Mouse (Mus musculus): ENCODE measurements around the gene Mn1. TPM values are rescaled to one million over a fixed set of nuclear protein-coding genes. Genes with fewer than 3 reads are reported as not detected.

Gene Mn1
- polyA plus RNA-seq, 1 experiment from 2014 or later: 11.9 TPM

- no peak for ATAC-seq (ENCODE audit: insufficient read depth, low FRiP score, low read depth)
- H3K27ac ChIP-seq: no peak overlapping the region
- H3K27me3 ChIP-seq (replicated peaks): no peaks in the 10 kb centered on the region
- H3K4me2 ChIP-seq: no peak overlapping the region
- H3K4me3 ChIP-seq (replicated peaks): no peak overlapping the region
- peaks cover 8% of the 10 kb centered on the region for H3K4me1 ChIP-seq
- no peaks in the 10 kb centered on the region for H3K9me3 ChIP-seq
- H3K36me3 ChIP-seq: no peaks in the 10 kb centered on the region
- WGBS: 56% methylated on average over 13 of the region's 13 CpGs
- H3K9ac ChIP-seq: no peak overlapping the region
These were observed 84.7 kb downstream of the Mn1 start for GRCm38 (mm10) chr5:111501691-111502441.

DNA sequence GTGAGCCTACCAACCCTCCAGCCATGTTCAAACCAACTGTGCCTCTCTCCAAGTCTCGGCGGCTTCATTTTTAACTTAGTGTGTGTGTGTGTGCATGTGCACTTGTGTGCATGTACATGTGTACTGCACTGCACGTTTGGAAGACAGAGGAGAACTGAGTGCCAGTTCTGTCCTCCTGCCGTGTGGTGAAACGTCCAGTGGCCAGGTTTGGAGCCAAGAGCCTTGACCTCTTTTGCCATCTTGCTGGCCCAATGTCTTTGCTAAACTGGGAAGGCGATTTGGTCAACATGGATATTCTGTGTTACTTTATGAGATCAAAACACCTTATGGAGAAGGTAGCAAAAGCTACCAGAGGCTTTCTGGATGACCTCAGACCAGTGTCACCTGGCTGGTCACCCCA, 88.1 kb downstream of the Mn1 start:
- H3K4me1 ChIP-seq: peaks cover 28% of the 10 kb centered on the region
- H3K4me3 ChIP-seq (replicated peaks): no peak overlapping the region
- no peak overlapping the region for H3K27ac ChIP-seq
- H3K9me3 ChIP-seq: no peaks in the 10 kb centered on the region
- no peak overlapping the region for H3K9ac ChIP-seq
- H3K4me2 ChIP-seq: no peak overlapping the region
- ATAC-seq (ENCODE audit: insufficient read depth, low FRiP score, low read depth): no peak
- 88% methylated on average over 6 of the region's 6 CpGs for WGBS
- H3K27me3 ChIP-seq (replicated peaks): no peaks in the 10 kb centered on the region
- no peaks in the 10 kb centered on the region for H3K36me3 ChIP-seq

GRCm38 (mm10) chr5:111505824-111506223, 88.7 kb downstream of the Mn1 start:
- no peak overlapping the region for H3K9ac ChIP-seq
- 0 out of 2 replicates have a peak, but pooled peaks cover 2% of the 10 kb centered on the region for H3K27me3 ChIP-seq (replicated peaks)
- no peak overlapping the region for H3K27ac ChIP-seq
- H3K4me2 ChIP-seq: no peak overlapping the region
- H3K4me1 ChIP-seq: peaks cover 29% of the 10 kb centered on the region
- no peaks in the 10 kb centered on the region for H3K9me3 ChIP-seq
- H3K36me3 ChIP-seq: no peaks in the 10 kb centered on the region
- 86% methylated on average over 6 of the region's 6 CpGs for WGBS
- ATAC-seq (ENCODE audit: insufficient read depth, low FRiP score, low read depth): no peak
- no peak overlapping the region for H3K4me3 ChIP-seq (replicated peaks)

GRCm38 (mm10) chr5:111506410-111506809, 89.2 kb downstream of the Mn1 start:
- Histone ChIP-seq H3K9me3 (no peaks in the 10 kb centered on the region), H3K9ac (no peak overlapping the region), H3K4me3 (replicated peaks) (no peak overlapping the region), H3K4me1 (peaks cover 29% of the 10 kb centered on the region), H3K36me3 (no peaks in the 10 kb centered on the region), H3K27me3 (replicated peaks) (0 out of 2 replicates have a peak, but pooled peaks cover 2% of the 10 kb centered on the region), H3K27ac (peak overlapping the region; percentile 28; the same call in 1 of the 2 replicates), H3K4me2 (peak overlapping the region; percentile 27; the same call in 1 of the 2 replicates)
- peak; percentile 49 for ATAC-seq (ENCODE audit: insufficient read depth, low FRiP score, low read depth)
- 12% methylated on average over 12 of the region's 12 CpGs for WGBS

Other genes with a start within 250 kb of the Mn1 start
- 96.4 and 104 TPM in 2 replicates for gene Pitpnb, start 86.6 kb upstream of the Mn1 start, polyA plus RNA-seq (2015; fragmentation: Nextera tagmentation; extraction: Ambion mirVana)

Measured in stomach, embryonic 15.5 days (tissue).